Mouse (Mus musculus): ENCODE data around the gene Ppm1a. TPM values are rescaled to one million over a fixed set of nuclear protein-coding genes. Genes with fewer than 3 reads are reported as not detected.
A peak's percentile ranks its signal among the peaks of the same experiment; 100 is the strongest.

Gene Ppm1a
- polyA plus RNA-seq (2011; ENCODE audit: insufficient read length, low read depth, missing spikeins) = 153 and 158 TPM in 2 replicates

DNA sequence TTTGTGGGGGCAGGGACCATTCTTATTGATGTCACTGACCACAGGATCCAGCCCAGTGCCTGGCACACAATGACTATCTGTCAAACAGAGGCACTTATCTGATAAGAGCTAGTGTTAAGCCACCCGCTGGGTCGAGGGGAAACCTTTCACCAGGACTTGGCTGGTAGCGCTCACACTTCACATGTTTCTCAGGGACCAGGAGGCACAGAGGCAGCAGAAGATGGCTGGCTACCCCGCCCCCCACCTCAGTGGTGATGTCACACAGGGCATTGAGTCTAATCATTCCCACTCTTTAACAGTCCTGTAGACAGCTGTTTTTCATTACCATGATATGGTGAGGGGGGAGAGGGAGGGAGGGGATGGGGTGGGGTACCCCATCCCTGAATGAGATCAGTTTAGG, at the start of gene Ppm1a:
Gene Ppm1a (plus strand): TSS at position 370 of the 400 bp plus-strand sequence.
- H3K4me3 ChIP-seq (ENCODE audit: insufficient read depth, low read length) = no peak within 1 kb of the TSS
- TF ChIP-seq CTCF (IDR thresholded peaks at IDR 0.05; ENCODE audit: borderline replicate concordance, insufficient read depth, low read length) = no peak
- TF ChIP-seq POLR2A (IDR thresholded peaks at IDR 0.05; ENCODE audit: low read depth, low read length) = no peak
- H3K27ac ChIP-seq (ENCODE audit: insufficient read depth, low read length) = no peak within 1 kb of the TSS
- H3K4me1 ChIP-seq (ENCODE audit: control insufficient read depth, insufficient read depth, low read length) = no peaks in the 10 kb centered on the region

DNA sequence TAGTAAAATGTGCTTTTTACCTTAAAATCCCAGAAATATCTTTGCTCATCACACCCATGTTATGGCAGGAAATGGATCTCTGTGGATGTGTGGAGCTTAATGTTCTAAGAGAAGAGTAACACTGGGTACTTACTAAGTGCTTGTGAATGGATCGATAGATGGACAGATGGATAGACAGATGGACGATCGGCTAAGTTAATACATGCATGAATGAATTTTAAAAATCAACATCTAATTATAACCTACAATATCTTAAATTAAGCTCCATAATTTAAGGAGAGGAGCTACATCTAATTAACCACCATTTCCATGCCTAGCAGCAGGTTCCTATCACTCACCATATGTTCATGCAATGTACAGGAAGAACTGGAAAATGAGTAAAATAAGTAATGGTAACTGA, 47.3 kb upstream of the Ppm1a start:
- Histone ChIP-seq H3K27ac (ENCODE audit: insufficient read depth, low read length) (no peak overlapping the region), H3K4me1 (ENCODE audit: control insufficient read depth, insufficient read depth, low read length) (no peaks in the 10 kb centered on the region), H3K4me3 (ENCODE audit: insufficient read depth, low read length) (no peak overlapping the region)
- no peak for TF ChIP-seq CTCF (IDR thresholded peaks at IDR 0.05; ENCODE audit: borderline replicate concordance, insufficient read depth, low read length)
- TF ChIP-seq POLR2A (IDR thresholded peaks at IDR 0.05; ENCODE audit: low read depth, low read length) = no peak

GRCm38 (mm10) chr12:72714896-72715295, 42.4 kb upstream of the Ppm1a start:
- no peak for TF ChIP-seq CTCF (IDR thresholded peaks at IDR 0.05; ENCODE audit: borderline replicate concordance, insufficient read depth, low read length)
- no peak for TF ChIP-seq POLR2A (IDR thresholded peaks at IDR 0.05; ENCODE audit: low read depth, low read length)
- Histone ChIP-seq H3K4me1 (ENCODE audit: control insufficient read depth, insufficient read depth, low read length) (no peaks in the 10 kb centered on the region), H3K27ac (ENCODE audit: insufficient read depth, low read length) (no peak overlapping the region), H3K4me3 (ENCODE audit: insufficient read depth, low read length) (no peak overlapping the region)

DNA sequence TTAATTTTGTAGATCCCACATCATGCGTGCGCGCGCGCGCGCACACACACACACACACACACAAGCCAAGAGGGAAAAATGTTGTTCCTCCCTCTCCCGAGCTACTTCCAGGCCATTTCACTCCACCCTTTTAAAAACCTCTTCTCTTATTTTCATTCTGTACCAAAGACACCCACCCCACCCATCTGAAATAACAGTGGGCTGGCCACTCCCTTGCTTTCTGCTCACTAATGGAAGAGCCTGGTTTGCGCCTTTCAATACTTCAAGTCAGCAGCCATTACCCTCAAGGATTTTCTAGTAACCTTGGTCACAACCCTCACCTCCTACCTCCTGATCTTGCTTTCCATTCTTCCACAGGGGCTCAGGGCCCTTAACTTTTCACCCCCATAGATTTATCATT, 41.4 kb upstream of the Ppm1a start:
- H3K4me1 ChIP-seq (ENCODE audit: control insufficient read depth, insufficient read depth, low read length) = no peaks in the 10 kb centered on the region
- H3K27ac ChIP-seq (ENCODE audit: insufficient read depth, low read length) = no peak overlapping the region
- no peak overlapping the region for H3K4me3 ChIP-seq (ENCODE audit: insufficient read depth, low read length)
- TF ChIP-seq CTCF (IDR thresholded peaks at IDR 0.05; ENCODE audit: borderline replicate concordance, insufficient read depth, low read length) = no peak
- no peak for TF ChIP-seq POLR2A (IDR thresholded peaks at IDR 0.05; ENCODE audit: low read depth, low read length)

DNA sequence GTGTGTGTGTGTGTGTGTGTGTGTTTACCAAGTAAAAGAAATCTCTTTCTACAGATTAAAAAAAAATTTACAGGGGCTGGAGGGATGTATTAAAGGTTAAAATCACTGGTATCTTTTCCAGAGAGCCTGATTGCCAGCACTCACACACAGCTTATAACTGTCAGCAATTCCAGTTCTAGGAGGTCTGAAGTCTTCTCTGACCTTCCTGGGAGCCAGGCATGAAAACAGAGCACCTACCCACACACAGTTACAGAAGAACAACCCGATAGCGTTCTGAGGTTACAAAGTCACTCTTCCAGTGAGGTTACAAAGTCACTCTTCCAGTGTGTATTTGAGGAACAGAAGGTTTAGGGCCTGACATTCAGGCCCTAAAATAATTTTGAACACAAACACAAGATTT, 38.2 kb upstream of the Ppm1a start:
- TF ChIP-seq CTCF (IDR thresholded peaks at IDR 0.05; ENCODE audit: borderline replicate concordance, insufficient read depth, low read length) (no peak), POLR2A (IDR thresholded peaks at IDR 0.05; ENCODE audit: low read depth, low read length) (no peak)
- H3K4me3 ChIP-seq (ENCODE audit: insufficient read depth, low read length) = no peak overlapping the region
- H3K4me1 ChIP-seq (ENCODE audit: control insufficient read depth, insufficient read depth, low read length) = peaks cover 4% of the 10 kb centered on the region; the same call in 1 of the 2 replicates
- H3K27ac ChIP-seq (ENCODE audit: insufficient read depth, low read length) = no peak overlapping the region

DNA sequence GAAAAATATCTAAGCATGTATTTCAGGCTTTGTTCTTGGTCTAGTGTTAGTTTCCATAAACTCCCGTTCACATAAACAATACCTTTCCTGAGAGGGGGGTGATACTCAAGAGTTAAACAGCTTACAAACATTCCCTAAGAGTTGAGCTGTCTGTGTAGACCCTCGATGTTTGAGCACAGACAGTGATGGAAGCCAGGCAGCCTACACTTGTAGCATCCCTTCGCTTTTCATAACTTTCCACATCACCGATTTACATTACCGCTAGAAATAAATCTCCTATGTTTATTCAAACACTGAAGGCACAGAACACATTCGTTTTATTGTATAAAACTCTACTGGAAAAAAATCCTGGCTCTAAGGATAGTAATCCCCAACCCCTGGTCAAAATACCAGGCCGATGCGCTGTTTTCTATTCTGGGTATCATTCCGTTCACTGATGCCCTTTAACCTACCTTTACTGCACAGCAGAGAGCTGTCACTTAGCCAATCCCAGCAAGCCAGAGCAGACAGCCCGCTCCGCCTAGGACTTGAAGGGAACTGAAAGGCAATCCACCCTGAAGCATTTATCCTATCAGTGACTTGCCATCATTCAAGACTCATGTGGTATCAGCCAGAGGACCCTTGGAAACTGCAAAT, 37.7 kb upstream of the Ppm1a start:
- TF ChIP-seq POLR2A (IDR thresholded peaks at IDR 0.05; ENCODE audit: low read depth, low read length) (no peak), CTCF (IDR thresholded peaks at IDR 0.05; ENCODE audit: borderline replicate concordance, insufficient read depth, low read length) (no peak)
- no peak overlapping the region for H3K27ac ChIP-seq (ENCODE audit: insufficient read depth, low read length)
- H3K4me3 ChIP-seq (ENCODE audit: insufficient read depth, low read length) = no peak overlapping the region
- peaks cover 5% of the 10 kb centered on the region; the same call in 1 of the 2 replicates for H3K4me1 ChIP-seq (ENCODE audit: control insufficient read depth, insufficient read depth, low read length)

GRCm38 (mm10) chr12:72721710-72722109, 35.5 kb upstream of the Ppm1a start:
- no peak overlapping the region for H3K4me3 ChIP-seq (ENCODE audit: insufficient read depth, low read length)
- peaks cover 5% of the 10 kb centered on the region; the same call in 1 of the 2 replicates for H3K4me1 ChIP-seq (ENCODE audit: control insufficient read depth, insufficient read depth, low read length)
- TF ChIP-seq POLR2A (IDR thresholded peaks at IDR 0.05; ENCODE audit: low read depth, low read length) (no peak), CTCF (IDR thresholded peaks at IDR 0.05; ENCODE audit: borderline replicate concordance, insufficient read depth, low read length) (no peak)
- H3K27ac ChIP-seq (ENCODE audit: insufficient read depth, low read length) = no peak overlapping the region

DNA sequence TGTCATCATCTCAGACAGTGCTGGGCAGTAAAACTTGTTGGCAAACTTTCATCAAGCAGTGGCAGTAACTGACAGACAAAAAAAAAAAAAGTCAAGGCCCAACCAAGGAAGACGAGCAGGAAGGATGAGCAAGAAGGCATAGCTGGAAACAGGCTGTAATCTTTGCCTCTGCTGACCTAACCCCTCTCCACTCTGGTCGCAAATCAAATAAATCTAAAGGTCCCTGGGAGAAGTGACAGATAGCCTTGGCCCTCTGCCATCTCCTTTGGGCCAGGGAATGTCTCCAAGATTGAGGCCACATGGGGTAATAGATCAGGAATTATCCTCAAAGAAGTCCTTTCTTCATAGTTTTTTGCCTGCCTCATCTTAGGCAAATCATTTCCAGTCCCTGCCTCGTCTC, 33.3 kb upstream of the Ppm1a start:
- Histone ChIP-seq H3K4me1 (ENCODE audit: control insufficient read depth, insufficient read depth, low read length) (peaks cover 5% of the 10 kb centered on the region; the same call in 1 of the 2 replicates), H3K4me3 (ENCODE audit: insufficient read depth, low read length) (no peak overlapping the region), H3K27ac (ENCODE audit: insufficient read depth, low read length) (peak overlapping the region; percentile 67; the same call in 1 of the 2 replicates)
- TF ChIP-seq CTCF (IDR thresholded peaks at IDR 0.05; ENCODE audit: borderline replicate concordance, insufficient read depth, low read length) = no peak
- no peak for TF ChIP-seq POLR2A (IDR thresholded peaks at IDR 0.05; ENCODE audit: low read depth, low read length)

DNA sequence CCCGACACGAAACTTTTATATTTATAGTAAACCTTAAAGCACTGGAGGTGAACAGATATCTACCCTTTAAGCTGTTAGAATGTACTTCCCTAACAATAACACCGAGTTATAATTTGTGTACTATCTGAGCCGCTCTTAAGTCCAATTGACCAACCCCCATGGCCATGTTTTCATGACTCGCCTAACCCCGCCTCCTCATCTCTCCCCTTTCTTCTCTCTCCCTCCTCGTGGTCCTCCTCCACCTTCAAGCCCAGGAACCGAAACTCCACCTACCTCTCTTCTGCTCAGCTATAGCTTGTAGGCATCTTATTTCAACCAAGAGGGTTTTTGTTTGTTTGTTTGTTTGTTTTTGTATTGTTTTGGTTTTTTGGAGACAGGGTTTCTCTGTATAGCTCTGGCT, 30.2 kb upstream of the Ppm1a start:
- no peak for TF ChIP-seq CTCF (IDR thresholded peaks at IDR 0.05; ENCODE audit: borderline replicate concordance, insufficient read depth, low read length)
- no peak for TF ChIP-seq POLR2A (IDR thresholded peaks at IDR 0.05; ENCODE audit: low read depth, low read length)
- H3K4me1 ChIP-seq (ENCODE audit: control insufficient read depth, insufficient read depth, low read length) = peaks cover 5% of the 10 kb centered on the region; the same call in 1 of the 2 replicates
- no peak overlapping the region for H3K27ac ChIP-seq (ENCODE audit: insufficient read depth, low read length)
- H3K4me3 ChIP-seq (ENCODE audit: insufficient read depth, low read length) = no peak overlapping the region

DNA sequence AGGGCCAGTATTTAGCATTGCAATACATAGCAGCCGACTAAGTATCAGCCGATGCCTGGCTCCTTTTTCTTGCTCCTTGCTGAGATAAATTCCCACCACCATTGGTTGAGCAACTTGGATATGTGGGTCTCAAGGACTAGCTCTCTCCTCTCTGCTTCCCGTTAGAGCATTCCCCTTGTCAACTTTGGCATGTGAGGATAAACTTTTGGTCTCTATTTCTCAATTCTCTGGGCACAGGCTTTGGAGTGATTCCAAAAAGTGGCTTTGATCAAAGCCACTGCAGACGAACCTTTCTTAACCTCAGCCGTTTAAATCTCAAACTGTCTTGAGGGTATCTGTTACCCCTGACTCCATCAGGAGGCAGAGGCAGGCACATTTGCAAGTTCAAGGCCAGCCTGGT, 29.6 kb upstream of the Ppm1a start:
- Histone ChIP-seq H3K4me1 (ENCODE audit: control insufficient read depth, insufficient read depth, low read length) (peaks cover 5% of the 10 kb centered on the region; the same call in 1 of the 2 replicates), H3K4me3 (ENCODE audit: insufficient read depth, low read length) (no peak overlapping the region), H3K27ac (ENCODE audit: insufficient read depth, low read length) (no peak overlapping the region)
- TF ChIP-seq POLR2A (IDR thresholded peaks at IDR 0.05; ENCODE audit: low read depth, low read length) (no peak), CTCF (IDR thresholded peaks at IDR 0.05; ENCODE audit: borderline replicate concordance, insufficient read depth, low read length) (no peak)

All from embryonic fibroblast, embryonic 13.5 days (primary cell).